Mouse (Mus musculus) CD8-positive naive resting alpha-beta T cell, adult 2 months (primary cell): ENCODE measurements around the gene Gm10337.

Experiments
- DNase-seq, 2 experiments: peaks; one replicate each; pipeline ENCODE4 v3.0.0; 2022; ENCODE audit warnings: low read depth in 2 of 2, low spot score in 2 of 2

The Gm10337 gene

GRCm38 (mm10) chr15:102503447-102503846 lies at the start of gene Gm10337:
Gm10337 (plus strand) TSS chr15:102503722.
- no peak for DNase-seq

GRCm38 (mm10) chr15:102455993-102456392 lies 47.5 kb upstream of the Gm10337 start:
- DNase-seq: peak in 1 of 2 experiments; percentile 25

GRCm38 (mm10) chr15:102458050-102458736 lies 45.3 kb upstream of the Gm10337 start:
- DNase-seq: peak; percentile 28 to 40

GRCm38 (mm10) chr15:102458904-102459317 lies 44.6 kb upstream of the Gm10337 start, which contains the start of gene Prr13:
Prr13 (plus strand) TSS chr15:102459028.
- DNase-seq: peak; percentile 70 to 80

- DNase-seq: no peak
Measured at GRCm38 (mm10) chr15:102459381-102459780, 44.1 kb upstream of the Gm10337 start.

- no peak for DNase-seq
Measured at GRCm38 (mm10) chr15:102459847-102460246, 43.7 kb upstream of the Gm10337 start.

GRCm38 (mm10) chr15:102460409-102460808 lies 43.1 kb upstream of the Gm10337 start:
- DNase-seq: no peak

- DNase-seq: no peak
Measured at GRCm38 (mm10) chr15:102460971-102461370, 42.6 kb upstream of the Gm10337 start.

GRCm38 (mm10) chr15:102461430-102462075 lies 42.0 kb upstream of the Gm10337 start:
- no peak for DNase-seq

GRCm38 (mm10) chr15:102463666-102464065 lies 39.9 kb upstream of the Gm10337 start:
- DNase-seq: peak in 1 of 2 experiments; percentile 32

GRCm38 (mm10) chr15:102468675-102469370 lies 34.7 kb upstream of the Gm10337 start:
- no peak for DNase-seq

- peak; percentile 93 to 95 for DNase-seq
Measured at GRCm38 (mm10) chr15:102470183-102470604, 33.3 kb upstream of the Gm10337 start, which contains the start of gene Pcbp2. Pcbp2 (plus strand) TSS chr15:102470539.

- DNase-seq: peak; percentile 70 to 71
Measured at GRCm38 (mm10) chr15:102470605-102471294, 32.8 kb upstream of the Gm10337 start.

GRCm38 (mm10) chr15:102471295-102471645 lies 32.3 kb upstream of the Gm10337 start:
- DNase-seq: no peak

GRCm38 (mm10) chr15:102471727-102472126 lies 31.8 kb upstream of the Gm10337 start:
- DNase-seq: no peak

GRCm38 (mm10) chr15:102473246-102473645 lies 30.3 kb upstream of the Gm10337 start:
- no peak for DNase-seq

GRCm38 (mm10) chr15:102474520-102474919 lies 29.0 kb upstream of the Gm10337 start:
- DNase-seq: no peak

GRCm38 (mm10) chr15:102483136-102483535 lies 20.4 kb upstream of the Gm10337 start:
- DNase-seq: no peak

GRCm38 (mm10) chr15:102485853-102486252 lies 17.7 kb upstream of the Gm10337 start:
- no peak for DNase-seq

GRCm38 (mm10) chr15:102487664-102488063 lies 15.9 kb upstream of the Gm10337 start:
- no peak for DNase-seq

GRCm38 (mm10) chr15:102498322-102498721 lies 5.2 kb upstream of the Gm10337 start:
- DNase-seq: no peak
